Mouse (Mus musculus) ES-E14 (cell line): ENCODE data around the gene Tspyl1.

Source experiments
- MAFK ChIP-seq: IDR thresholded peaks from 2 replicates; pipeline ENCODE4 v1.6.1; 2014; ENCODE audit warnings: mild to moderate bottlenecking, low read depth, low read length, inconsistent platforms; ENCODE audit not compliant: insufficient read depth
- ZC3H11A ChIP-seq: IDR thresholded peaks from 2 replicates; pipeline ENCODE4 v1.6.1; 2012; ENCODE audit warnings: low read depth, mild to moderate bottlenecking, inconsistent platforms, low read length, borderline replicate concordance
- ZNF384 ChIP-seq: IDR thresholded peaks from 2 replicates; pipeline ENCODE4 v1.6.1; 2012; ENCODE audit warnings: low read depth, low read length, inconsistent platforms

DNA sequence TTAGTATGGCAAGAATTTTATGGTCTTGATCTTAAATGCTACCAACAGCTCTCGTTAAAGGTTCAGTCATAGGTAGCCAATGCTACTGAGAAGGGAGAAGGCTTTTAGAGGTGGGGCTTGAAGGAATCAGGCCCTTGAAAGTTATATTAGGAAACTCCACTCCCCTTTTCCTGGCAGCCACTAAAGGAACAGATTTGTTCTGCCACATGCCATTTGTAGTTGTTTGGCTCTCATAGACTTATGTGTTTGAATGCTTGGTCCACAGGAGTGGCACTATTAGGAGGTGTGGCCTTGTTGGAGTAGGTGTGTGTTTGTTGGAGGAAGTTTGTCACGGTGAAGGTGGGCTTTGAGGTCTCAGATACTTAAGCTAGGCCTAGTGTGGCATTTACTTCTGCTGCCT lies 38.8 kb downstream of the Tspyl1 start:
- TF ChIP-seq ZC3H11A (no peak), MAFK (no peak), ZNF384 (no peak)
